Mouse (Mus musculus): ENCODE results near the gene Esyt2. TPM values are rescaled to one million over a fixed set of nuclear protein-coding genes. Genes with fewer than 3 reads are reported as not detected.

Gene Esyt2
- total RNA-seq, 2 experiments from 2014 or later: 64.9 to 69.9 TPM

- DNase-seq (ENCODE audit: low spot score in 2 of 2): no peak
Measured at GRCm38 (mm10) chr12:116279181-116279580, 1.8 kb upstream of the Esyt2 start.

GRCm38 (mm10) chr12:116280149-116280652, 795 bp upstream of the Esyt2 start:
- no peak for DNase-seq (ENCODE audit: low spot score in 2 of 2)

GRCm38 (mm10) chr12:116281427-116282281, 658 bp downstream of the Esyt2 start:
- peak; percentile 6 to 16 for DNase-seq (ENCODE audit: low spot score in 2 of 2)

- DNase-seq (ENCODE audit: low spot score in 2 of 2): no peak
Measured at GRCm38 (mm10) chr12:116282856-116283255, 1.9 kb downstream of the Esyt2 start.

- DNase-seq (ENCODE audit: low spot score in 2 of 2): no peak
Measured at GRCm38 (mm10) chr12:116283511-116283910, 2.5 kb downstream of the Esyt2 start.

GRCm38 (mm10) chr12:116293185-116293584, 12.2 kb downstream of the Esyt2 start:
- no peak for DNase-seq (ENCODE audit: low spot score in 2 of 2)

- peak in 1 of 2 experiments; percentile 61 for DNase-seq (ENCODE audit: low spot score in 2 of 2)
Measured at GRCm38 (mm10) chr12:116293599-116294292, 12.8 kb downstream of the Esyt2 start.

GRCm38 (mm10) chr12:116299906-116300305, 18.9 kb downstream of the Esyt2 start:
- no peak for DNase-seq (ENCODE audit: low spot score in 2 of 2)

GRCm38 (mm10) chr12:116302181-116302580, 21.2 kb downstream of the Esyt2 start:
- DNase-seq (ENCODE audit: low spot score in 2 of 2): no peak

GRCm38 (mm10) chr12:116306042-116306441, 25.0 kb downstream of the Esyt2 start:
- DNase-seq (ENCODE audit: low spot score in 2 of 2): no peak

GRCm38 (mm10) chr12:116307870-116308269, 26.9 kb downstream of the Esyt2 start:
- DNase-seq (ENCODE audit: low spot score in 2 of 2): no peak

- DNase-seq (ENCODE audit: low spot score in 2 of 2): no peak
Measured at GRCm38 (mm10) chr12:116308612-116309011, 27.6 kb downstream of the Esyt2 start.

- DNase-seq (ENCODE audit: low spot score in 2 of 2): no peak
Measured at GRCm38 (mm10) chr12:116313816-116314215, 32.8 kb downstream of the Esyt2 start.

- DNase-seq (ENCODE audit: low spot score in 2 of 2): no peak
Measured at GRCm38 (mm10) chr12:116315498-116315897, 34.5 kb downstream of the Esyt2 start.

- no peak for DNase-seq (ENCODE audit: low spot score in 2 of 2)
Measured at GRCm38 (mm10) chr12:116317818-116318217, 36.8 kb downstream of the Esyt2 start.

- peak; percentile 24 to 66 for DNase-seq (ENCODE audit: low spot score in 2 of 2)
Measured at GRCm38 (mm10) chr12:116325545-116325944, 44.5 kb downstream of the Esyt2 start.

GRCm38 (mm10) chr12:116326159-116326558, 45.2 kb downstream of the Esyt2 start:
- DNase-seq (ENCODE audit: low spot score in 2 of 2): no peak

- no peak for DNase-seq (ENCODE audit: low spot score in 2 of 2)
Measured at GRCm38 (mm10) chr12:116334253-116334652, 53.3 kb downstream of the Esyt2 start.

- no peak for DNase-seq (ENCODE audit: low spot score in 2 of 2)
Measured at GRCm38 (mm10) chr12:116340160-116340559, 59.2 kb downstream of the Esyt2 start.

GRCm38 (mm10) chr12:116348755-116349286, 67.8 kb downstream of the Esyt2 start:
- DNase-seq (ENCODE audit: low spot score in 2 of 2): no peak

- DNase-seq (ENCODE audit: low spot score in 2 of 2): no peak
Measured at GRCm38 (mm10) chr12:116349376-116349775, 68.4 kb downstream of the Esyt2 start.

- DNase-seq (ENCODE audit: low spot score in 2 of 2): no peak
Measured at GRCm38 (mm10) chr12:116351022-116351421, 70.0 kb downstream of the Esyt2 start.

Data from layer of hippocampus, adult 18-20 months (tissue).